Mouse (Mus musculus) hindbrain, postnatal 0 days (tissue): ENCODE measurements at regions not wholly inside any gene's neighbourhood (a gene's known extent, or its start where the extent isn't known, plus 50 kb on each side); places are given as distances from the start of the nearest gene placed in this dataset.
"Not testable (repeated sequence)": the region's sequence is repeated elsewhere in the genome, so short reads cannot be mapped to it uniquely, and the experiment has no call there.

Source experiments
- ATAC-seq: fragments of 200-750 bp; cut with Nextera tagmentation; 2 replicates; pipeline ENCODE4 v1.8.0; 2017; ENCODE audit warnings: mild to moderate bottlenecking, moderate TSS enrichment, moderate library complexity
- DNase-seq: peaks from one replicate; pipeline ENCODE4 v3.0.0-alpha.2; 2015; ENCODE audit warnings: low spot score
- H3K27ac ChIP-seq: fragments of 300-500 bp; sonication (generic); 2 replicates; pipeline ENCODE4 v1.5.1; 2014; ENCODE audit warnings: mild to moderate bottlenecking
- H3K27me3 ChIP-seq: fragments of 300-500 bp; sonication (generic); 2 replicates; pipeline ENCODE4 v1.6.1; 2014; ENCODE audit warnings: low read length, mixed read lengths; ENCODE audit not compliant: insufficient read depth
- H3K36me3 ChIP-seq: fragments of 300-500 bp; sonication (generic); 2 replicates; pipeline ENCODE4 v1.6.1; 2014; ENCODE audit warnings: low read length, mixed read lengths; ENCODE audit not compliant: insufficient read depth
- H3K4me1 ChIP-seq: fragments of 300-500 bp; sonication (generic); 2 replicates; pipeline ENCODE4 v1.6.1; 2014; ENCODE audit warnings: antibody characterized with exemption, low read length, mixed read lengths; ENCODE audit not compliant: insufficient read depth
- H3K4me2 ChIP-seq: fragments of 300-500 bp; sonication (generic); 2 replicates; pipeline ENCODE4 v1.6.1; 2014; ENCODE audit warnings: low read depth, mild to moderate bottlenecking, low read length, moderate library complexity, mixed read lengths
- H3K4me3 ChIP-seq: fragments of 300-500 bp; sonication (generic); 2 replicates; pipeline ENCODE4 v1.5.1; 2014; ENCODE audit warnings: low read length
- H3K9ac ChIP-seq: fragments of 300-500 bp; sonication (generic); replicated peaks from 2 replicates; pipeline ENCODE4 v1.6.1; 2014; ENCODE audit warnings: mild to moderate bottlenecking, low read length, moderate library complexity, mixed read lengths
- H3K9me3 ChIP-seq: fragments of 300-500 bp; sonication (generic); 2 replicates; pipeline ENCODE4 v1.6.1; 2016; ENCODE audit warnings: low read length, mixed read lengths
- CTCF ChIP-seq: IDR thresholded peaks from 2 replicates; pipeline ENCODE4 v1.5.1; 2016; ENCODE audit warnings: antibody characterized with exemption, control low read depth, low read depth
- WGBS: fragments of 180-500 bp; shearing (Covaris S2); extraction: QIAGEN DNeasy Blood & Tissue Kit; methylation state at CpG from one replicate; pipeline ENCODE4 v1.1.7; 2014; 5-methylcytosine and 5-hydroxymethylcytosine counted together

DNA sequence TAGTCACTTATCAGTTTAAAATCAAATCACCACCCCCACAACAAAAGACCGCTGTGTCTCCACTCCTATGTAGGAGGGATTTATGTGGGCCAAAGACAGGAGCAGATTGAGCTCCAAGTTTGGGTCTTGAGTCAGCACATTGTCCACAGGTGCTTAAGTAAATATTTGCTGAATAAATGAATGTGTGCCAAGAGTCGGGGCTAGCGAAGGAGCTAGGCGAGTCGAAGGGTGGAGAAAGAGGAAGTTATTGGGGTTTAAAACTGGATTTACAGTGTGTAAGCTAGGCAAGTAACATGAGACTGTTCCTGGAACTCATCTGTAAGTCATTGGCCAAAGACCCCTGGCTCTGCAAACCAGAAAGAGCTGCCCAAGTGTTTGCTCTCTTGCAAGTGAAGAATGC, 122.9 kb downstream of the Enc1 start:
- ATAC-seq (no peak), DNase-seq (no peak)
- Histone ChIP-seq H3K9ac (no peak overlapping the region), H3K4me2 (no peak overlapping the region), H3K36me3 (no peaks in the 10 kb centered on the region), H3K4me1 (no peaks in the 10 kb centered on the region), H3K9me3 (no peaks in the 10 kb centered on the region), H3K27ac (no peak overlapping the region), H3K27me3 (no peaks in the 10 kb centered on the region; the same call in 1 of the 2 replicates), H3K4me3 (no peak overlapping the region)
- no peak for TF ChIP-seq CTCF
- WGBS: 87% methylated on average over 5 of the region's 5 CpGs

DNA sequence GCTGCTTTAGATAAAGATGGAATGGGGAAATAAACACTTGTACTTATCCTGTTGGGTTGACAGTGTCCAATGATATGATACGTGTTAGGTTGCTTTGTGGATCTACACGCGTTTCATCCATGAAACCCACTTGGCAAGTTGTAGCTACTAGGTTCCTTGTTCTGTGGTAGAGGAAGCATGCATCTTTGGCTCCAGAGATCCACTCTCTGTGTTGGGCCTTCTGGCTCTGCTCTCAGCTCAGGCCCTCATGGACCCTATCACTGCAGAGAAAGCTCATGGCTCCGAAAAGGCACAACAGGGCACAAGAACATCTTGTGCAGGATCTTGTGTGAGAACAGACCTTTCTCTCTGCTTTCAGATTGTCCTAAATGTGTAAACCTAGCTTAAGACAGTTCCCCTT, 122.3 kb downstream of the Enc1 start:
- H3K9ac ChIP-seq: no peak overlapping the region
- no peak overlapping the region for H3K4me2 ChIP-seq
- no peak overlapping the region for H3K27ac ChIP-seq
- no peaks in the 10 kb centered on the region for H3K36me3 ChIP-seq
- H3K4me3 ChIP-seq: no peak overlapping the region
- TF ChIP-seq CTCF: no peak
- H3K9me3 ChIP-seq: no peaks in the 10 kb centered on the region
- 94% methylated on average over 4 of the region's 4 CpGs for WGBS
- no peaks in the 10 kb centered on the region; the same call in 1 of the 2 replicates for H3K27me3 ChIP-seq
- no peak for ATAC-seq
- no peak for DNase-seq
- H3K4me1 ChIP-seq: no peaks in the 10 kb centered on the region; the same call in 1 of the 2 replicates

DNA sequence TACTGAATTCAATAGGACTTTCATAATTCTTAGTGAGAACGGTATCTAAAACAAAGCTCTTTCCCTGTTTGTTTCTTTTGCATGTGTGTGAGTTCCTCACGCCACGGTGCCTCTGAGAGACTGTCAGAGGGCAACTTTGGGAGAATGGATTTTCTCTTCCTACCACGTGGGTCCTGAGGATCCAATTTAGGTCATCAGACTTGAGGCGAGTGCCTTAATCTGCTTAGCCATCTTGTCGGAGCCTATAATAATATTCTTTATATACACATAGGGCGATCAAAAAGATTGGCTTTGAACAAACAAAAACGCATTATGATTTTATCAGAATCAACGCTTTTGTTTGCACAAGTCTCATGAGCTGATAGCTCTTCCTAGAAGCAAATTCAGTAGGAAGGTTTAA, 119.6 kb downstream of the Enc1 start:
- no peak for TF ChIP-seq CTCF
- no peaks in the 10 kb centered on the region for H3K9me3 ChIP-seq
- no peak for DNase-seq
- H3K4me2 ChIP-seq: no peak overlapping the region
- H3K9ac ChIP-seq: no peak overlapping the region
- no peaks in the 10 kb centered on the region; the same call in 1 of the 2 replicates for H3K4me1 ChIP-seq
- no peak overlapping the region for H3K4me3 ChIP-seq
- no peaks in the 10 kb centered on the region for H3K36me3 ChIP-seq
- WGBS: 79% methylated on average over 9 of the region's 9 CpGs
- no peaks in the 10 kb centered on the region; the same call in 1 of the 2 replicates for H3K27me3 ChIP-seq
- ATAC-seq: no peak
- no peak overlapping the region for H3K27ac ChIP-seq

DNA sequence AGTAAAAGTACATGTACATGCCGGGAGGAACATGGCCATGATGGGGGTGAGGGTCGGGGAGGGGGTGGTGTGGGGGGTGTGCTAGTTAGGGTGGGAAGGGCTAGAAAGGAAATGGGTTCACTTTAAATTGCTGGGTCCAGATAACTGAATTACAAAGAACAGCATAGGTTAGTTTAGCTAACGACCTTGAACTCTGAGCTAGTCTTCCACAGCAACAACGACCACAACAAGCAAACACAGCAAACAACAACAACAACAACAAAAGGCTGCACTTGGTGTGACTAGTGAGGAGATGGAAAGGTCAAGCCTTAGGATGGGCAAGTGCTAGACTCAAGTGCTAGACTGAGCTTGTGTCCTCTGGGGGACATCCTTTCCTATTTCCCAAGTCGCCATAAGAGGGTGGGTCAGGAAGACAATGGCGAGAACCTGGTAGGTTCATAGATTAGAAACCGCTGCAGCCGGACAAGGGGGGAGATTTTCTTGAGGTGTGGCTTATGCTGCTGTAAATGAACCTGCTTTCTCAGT, 117.9 kb downstream of the Enc1 start:
- H3K4me2 ChIP-seq: no peak overlapping the region
- H3K9ac ChIP-seq: no peak overlapping the region
- no peak overlapping the region for H3K4me3 ChIP-seq
- no peak for ATAC-seq
- WGBS: 92% methylated on average over 8 of the region's 8 CpGs
- no peaks in the 10 kb centered on the region for H3K9me3 ChIP-seq
- H3K27me3 ChIP-seq: no peaks in the 10 kb centered on the region; the same call in 1 of the 2 replicates
- TF ChIP-seq CTCF: no peak
- H3K4me1 ChIP-seq: no peaks in the 10 kb centered on the region; the same call in 1 of the 2 replicates
- no peaks in the 10 kb centered on the region for H3K36me3 ChIP-seq
- DNase-seq: no peak
- no peak overlapping the region for H3K27ac ChIP-seq

DNA sequence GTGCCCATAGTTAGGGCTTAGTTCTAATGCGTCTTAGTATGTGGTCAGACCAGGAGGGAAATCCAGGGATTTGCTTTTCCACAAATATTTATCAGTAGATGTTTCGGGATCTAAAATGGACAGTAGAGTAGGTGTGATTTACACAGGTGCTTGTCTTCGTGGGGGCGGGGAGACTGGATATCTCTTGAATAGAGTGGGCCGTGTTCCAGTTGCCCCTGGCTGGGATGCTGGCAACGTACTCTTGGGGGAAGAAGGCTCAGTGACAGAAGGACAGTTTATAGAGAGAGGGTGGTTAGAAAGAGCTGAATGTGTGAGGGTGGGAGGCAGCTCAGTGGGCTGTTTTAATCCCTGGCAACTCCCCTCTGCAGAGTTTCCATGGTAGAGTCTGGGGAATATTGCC, 117.4 kb downstream of the Enc1 start:
- Histone ChIP-seq H3K9ac (no peak overlapping the region), H3K4me1 (no peaks in the 10 kb centered on the region; the same call in 1 of the 2 replicates), H3K9me3 (no peaks in the 10 kb centered on the region), H3K4me3 (no peak overlapping the region), H3K36me3 (no peaks in the 10 kb centered on the region), H3K4me2 (no peak overlapping the region), H3K27me3 (no peaks in the 10 kb centered on the region), H3K27ac (no peak overlapping the region)
- TF ChIP-seq CTCF: no peak
- DNase-seq (no peak), ATAC-seq (no peak)
- 57% methylated on average over 6 of the region's 6 CpGs for WGBS

DNA sequence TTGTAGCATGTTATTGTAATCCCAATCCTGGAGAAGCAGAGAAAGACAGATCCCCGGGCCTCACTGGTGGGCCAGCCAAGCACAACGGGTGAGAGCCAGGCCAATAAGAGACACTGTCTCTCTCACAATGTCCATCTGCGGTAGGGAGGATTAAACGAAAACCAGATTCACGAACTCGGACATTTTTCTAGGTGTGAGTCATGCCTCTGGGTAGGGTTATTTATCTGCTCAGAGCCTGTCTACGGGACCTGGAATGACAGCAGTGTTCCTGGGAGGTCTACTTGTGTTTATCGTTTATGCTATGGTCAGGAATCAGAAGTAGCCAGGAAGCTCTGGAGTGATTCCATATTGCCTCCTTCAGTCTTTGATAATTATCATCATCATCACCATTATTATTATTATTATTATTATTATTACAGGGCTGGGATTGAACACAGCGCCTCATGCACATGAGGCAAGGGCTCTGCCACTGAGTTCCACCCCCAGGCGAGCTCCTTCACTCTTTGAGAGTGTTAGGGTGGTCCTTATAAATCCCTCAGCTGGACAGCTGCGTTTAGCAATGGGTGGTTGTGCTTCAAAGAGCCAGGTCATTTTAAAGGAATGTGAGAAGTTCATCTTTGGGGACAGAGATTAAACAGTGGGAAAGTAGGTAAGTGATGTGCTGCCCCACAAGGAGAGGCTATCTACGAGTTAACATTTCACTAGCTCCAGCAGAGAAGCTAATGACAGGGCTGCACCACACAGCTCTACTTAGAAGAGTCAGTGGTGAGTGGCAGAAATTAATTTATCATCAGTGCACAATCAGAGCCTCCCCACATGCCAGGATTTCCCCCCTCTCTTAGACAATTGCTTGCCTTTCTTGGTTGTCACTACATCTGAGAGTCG, 116.3 kb downstream of the Enc1 start:
- Histone ChIP-seq H3K27me3 (no peaks in the 10 kb centered on the region), H3K4me1 (no peaks in the 10 kb centered on the region; the same call in 1 of the 2 replicates), H3K9me3 (no peaks in the 10 kb centered on the region), H3K4me2 (no peak overlapping the region), H3K27ac (no peak overlapping the region), H3K4me3 (no peak overlapping the region), H3K9ac (no peak overlapping the region), H3K36me3 (no peaks in the 10 kb centered on the region)
- WGBS: 65% methylated on average over 13 of the region's 13 CpGs
- ATAC-seq (no peak), DNase-seq (no peak)
- TF ChIP-seq CTCF: no peak

DNA sequence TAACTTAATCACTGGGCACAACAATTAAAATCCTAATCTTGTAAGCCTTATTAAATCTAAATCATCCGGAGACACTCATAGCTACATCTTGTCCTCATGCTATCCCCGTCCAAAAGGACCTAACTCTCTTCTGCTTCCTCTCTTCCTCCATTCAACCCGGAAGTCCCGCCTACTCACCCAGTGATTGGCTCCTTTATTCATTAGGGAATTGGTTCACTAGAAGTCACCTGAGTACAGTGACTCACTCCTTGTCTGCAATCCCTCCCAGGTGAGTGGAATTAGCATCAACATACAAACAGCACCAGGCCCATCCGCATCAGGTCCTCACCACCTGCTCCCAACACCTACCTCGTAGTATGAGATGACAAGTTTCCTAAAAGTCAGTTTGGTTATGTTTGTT, 114.5 kb downstream of the Enc1 start:
- H3K36me3 ChIP-seq, H3K9me3 ChIP-seq, H3K9ac ChIP-seq, H3K4me2 ChIP-seq, H3K4me3 ChIP-seq, DNase-seq, ATAC-seq, H3K27ac ChIP-seq, H3K27me3 ChIP-seq, H3K4me1 ChIP-seq: not testable (repeated sequence)
- 93% methylated on average over 6 of the region's 6 CpGs for WGBS
